Mouse (Mus musculus): ENCODE measurements around the gene Nf1.

Gene Nf1

GRCm38 (mm10) chr11:79533950-79534690 lies 194.6 kb downstream of the Nf1 start:
- Histone ChIP-seq H3K36me3 (ENCODE audit: control insufficient read depth, insufficient read depth, low read length, poor library complexity, severe bottlenecking) (peaks cover 2% of the 10 kb centered on the region; the same call in 1 of the 2 replicates), H3K27me3 (ENCODE audit: control insufficient read depth, insufficient read depth, low read length, poor library complexity, severe bottlenecking) (no peaks in the 10 kb centered on the region)
- DNase-seq (ENCODE audit: low read depth, low spot score): no peak

- DNase-seq (ENCODE audit: low read depth, low spot score): no peak
- Histone ChIP-seq H3K27me3 (ENCODE audit: control insufficient read depth, insufficient read depth, low read length, poor library complexity, severe bottlenecking) (no peaks in the 10 kb centered on the region), H3K36me3 (ENCODE audit: control insufficient read depth, insufficient read depth, low read length, poor library complexity, severe bottlenecking) (peaks cover 2% of the 10 kb centered on the region; the same call in 1 of the 2 replicates)
Observed at GRCm38 (mm10) chr11:79535554-79535953, 196.1 kb downstream of the Nf1 start.

- Histone ChIP-seq H3K27me3 (ENCODE audit: control insufficient read depth, insufficient read depth, low read length, poor library complexity, severe bottlenecking) (no peaks in the 10 kb centered on the region), H3K36me3 (ENCODE audit: control insufficient read depth, insufficient read depth, low read length, poor library complexity, severe bottlenecking) (peaks cover 2% of the 10 kb centered on the region; the same call in 1 of the 2 replicates)
- DNase-seq (ENCODE audit: low read depth, low spot score): no peak
Observed at GRCm38 (mm10) chr11:79536293-79536692, 196.8 kb downstream of the Nf1 start.

- DNase-seq (ENCODE audit: low read depth, low spot score): no peak
- H3K27me3 ChIP-seq (ENCODE audit: control insufficient read depth, insufficient read depth, low read length, poor library complexity, severe bottlenecking): no peaks in the 10 kb centered on the region
- peaks cover 14% of the 10 kb centered on the region for H3K36me3 ChIP-seq (ENCODE audit: control insufficient read depth, insufficient read depth, low read length, poor library complexity, severe bottlenecking)
Observed at GRCm38 (mm10) chr11:79552622-79553021, 213.1 kb downstream of the Nf1 start.

- Histone ChIP-seq H3K27me3 (ENCODE audit: control insufficient read depth, insufficient read depth, low read length, poor library complexity, severe bottlenecking) (no peaks in the 10 kb centered on the region), H3K36me3 (ENCODE audit: control insufficient read depth, insufficient read depth, low read length, poor library complexity, severe bottlenecking) (peaks cover 6% of the 10 kb centered on the region; the same call in 1 of the 2 replicates)
- no peak for DNase-seq (ENCODE audit: low read depth, low spot score)
Observed at GRCm38 (mm10) chr11:79560536-79560935, 221.0 kb downstream of the Nf1 start.

- peaks cover 14% of the 10 kb centered on the region for H3K36me3 ChIP-seq (ENCODE audit: control insufficient read depth, insufficient read depth, low read length, poor library complexity, severe bottlenecking)
- DNase-seq (ENCODE audit: low read depth, low spot score): no peak
- H3K27me3 ChIP-seq (ENCODE audit: control insufficient read depth, insufficient read depth, low read length, poor library complexity, severe bottlenecking): no peaks in the 10 kb centered on the region
Observed at GRCm38 (mm10) chr11:79563493-79563892, 224.0 kb downstream of the Nf1 start.

- Histone ChIP-seq H3K36me3 (ENCODE audit: control insufficient read depth, insufficient read depth, low read length, poor library complexity, severe bottlenecking) (peaks cover 20% of the 10 kb centered on the region), H3K27me3 (ENCODE audit: control insufficient read depth, insufficient read depth, low read length, poor library complexity, severe bottlenecking) (no peaks in the 10 kb centered on the region)
- no peak for DNase-seq (ENCODE audit: low read depth, low spot score)
Observed at GRCm38 (mm10) chr11:79566947-79567346, 227.5 kb downstream of the Nf1 start.

- H3K27me3 ChIP-seq (ENCODE audit: control insufficient read depth, insufficient read depth, low read length, poor library complexity, severe bottlenecking): no peaks in the 10 kb centered on the region
- H3K36me3 ChIP-seq (ENCODE audit: control insufficient read depth, insufficient read depth, low read length, poor library complexity, severe bottlenecking): peaks cover 20% of the 10 kb centered on the region
- no peak for DNase-seq (ENCODE audit: low read depth, low spot score)
Observed at GRCm38 (mm10) chr11:79568197-79568911, 228.9 kb downstream of the Nf1 start.

GRCm38 (mm10) chr11:79570319-79570718 lies 230.8 kb downstream of the Nf1 start:
- no peaks in the 10 kb centered on the region for H3K27me3 ChIP-seq (ENCODE audit: control insufficient read depth, insufficient read depth, low read length, poor library complexity, severe bottlenecking)
- DNase-seq (ENCODE audit: low read depth, low spot score): no peak
- H3K36me3 ChIP-seq (ENCODE audit: control insufficient read depth, insufficient read depth, low read length, poor library complexity, severe bottlenecking): peaks cover 20% of the 10 kb centered on the region

- peak; percentile 72 for DNase-seq (ENCODE audit: low read depth, low spot score)
- peaks cover 8% of the 10 kb centered on the region for H3K36me3 ChIP-seq (ENCODE audit: control insufficient read depth, insufficient read depth, low read length, poor library complexity, severe bottlenecking)
Observed at GRCm38 (mm10) chr11:79573836-79574235, 234.3 kb downstream of the Nf1 start.

GRCm38 (mm10) chr11:79575383-79576073 lies 236.0 kb downstream of the Nf1 start:
- peaks cover 5% of the 10 kb centered on the region; the same call in 1 of the 2 replicates for H3K36me3 ChIP-seq (ENCODE audit: control insufficient read depth, insufficient read depth, low read length, poor library complexity, severe bottlenecking)
- DNase-seq (ENCODE audit: low read depth, low spot score): no peak
- H3K27me3 ChIP-seq (ENCODE audit: control insufficient read depth, insufficient read depth, low read length, poor library complexity, severe bottlenecking): no peaks in the 10 kb centered on the region

More at GRCm38 (mm10) chr11:79573836-79574235, 234.3 kb downstream of the Nf1 start:
- no peaks in the 10 kb centered on the region for H3K27me3 ChIP-seq (ENCODE audit: control insufficient read depth, insufficient read depth, low read length, poor library complexity, severe bottlenecking)

- DNase-seq (ENCODE audit: low read depth, low spot score): peak; percentile 89
- Histone ChIP-seq H3K27me3 (ENCODE audit: control insufficient read depth, insufficient read depth, low read length, poor library complexity, severe bottlenecking) (no peaks in the 10 kb centered on the region), H3K36me3 (ENCODE audit: control insufficient read depth, insufficient read depth, low read length, poor library complexity, severe bottlenecking) (no peaks in the 10 kb centered on the region)
Observed at GRCm38 (mm10) chr11:79577741-79578140, 238.2 kb downstream of the Nf1 start.

- Histone ChIP-seq H3K27me3 (ENCODE audit: control insufficient read depth, insufficient read depth, low read length, poor library complexity, severe bottlenecking) (no peaks in the 10 kb centered on the region), H3K36me3 (ENCODE audit: control insufficient read depth, insufficient read depth, low read length, poor library complexity, severe bottlenecking) (no peaks in the 10 kb centered on the region)
- DNase-seq (ENCODE audit: low read depth, low spot score): no peak
Observed at GRCm38 (mm10) chr11:79580660-79581059, 241.2 kb downstream of the Nf1 start.

GRCm38 (mm10) chr11:79581257-79581656 lies 241.8 kb downstream of the Nf1 start:
- H3K36me3 ChIP-seq (ENCODE audit: control insufficient read depth, insufficient read depth, low read length, poor library complexity, severe bottlenecking): no peaks in the 10 kb centered on the region
- DNase-seq (ENCODE audit: low read depth, low spot score): no peak

GRCm38 (mm10) chr11:79584191-79584590 lies 244.7 kb downstream of the Nf1 start:
- peak; percentile 77 for DNase-seq (ENCODE audit: low read depth, low spot score)
- H3K36me3 ChIP-seq (ENCODE audit: control insufficient read depth, insufficient read depth, low read length, poor library complexity, severe bottlenecking): no peaks in the 10 kb centered on the region

More at GRCm38 (mm10) chr11:79581257-79581656, 241.8 kb downstream of the Nf1 start:
- no peaks in the 10 kb centered on the region for H3K27me3 ChIP-seq (ENCODE audit: control insufficient read depth, insufficient read depth, low read length, poor library complexity, severe bottlenecking)

More at GRCm38 (mm10) chr11:79584191-79584590, 244.7 kb downstream of the Nf1 start:
- no peaks in the 10 kb centered on the region for H3K27me3 ChIP-seq (ENCODE audit: control insufficient read depth, insufficient read depth, low read length, poor library complexity, severe bottlenecking)

Data from splenic B cell, adult 2 months (primary cell).